Comparison of ENCODE assay signal across 18 mouse cellular contexts in the genomic region with DNA sequence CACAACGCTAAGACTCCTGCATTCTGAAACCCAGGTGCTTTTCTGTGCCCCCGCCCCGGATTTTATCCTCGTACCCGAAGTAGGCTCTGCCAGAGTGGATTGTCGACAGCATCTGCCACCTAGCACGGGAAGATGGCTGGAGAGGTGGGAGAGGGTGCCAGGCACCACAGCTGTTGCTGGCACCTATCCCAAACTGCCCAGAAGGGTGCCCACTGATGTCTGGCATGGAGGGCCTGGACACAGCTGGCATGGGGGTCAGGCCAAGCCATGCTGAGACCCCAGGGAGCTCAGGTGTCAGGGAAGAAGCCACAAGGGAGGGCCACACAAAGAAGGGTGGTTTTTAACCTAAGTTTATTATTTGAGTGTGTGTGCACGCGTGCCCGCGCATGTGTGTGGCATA. TPM values are rescaled to one million over a fixed set of nuclear protein-coding genes. Genes with fewer than 3 reads are reported as not detected.
A peak's percentile ranks its signal among the peaks of the same experiment; 100 is the strongest.
DNase-seq lines count a peak whose midpoint lies in the region; ATAC-seq and TF ChIP-seq lines count a peak whose summit lies in the region.
"Had no signal": no experiment of that assay in that cellular context is flagged by ENCODE, and none has a peak within 500 bp of the region (broad histone marks: within the 10 kb centered on the region; RNA-seq: fewer than 3 reads in every experiment).

No protein-coding gene starts in this region.

- peak overlapping the region; percentile 5; the same call in 1 of the 2 replicates for H3K4me2 ChIP-seq in forebrain, embryonic 12.5 days
- no peak overlapping the region for H3K4me2 ChIP-seq in forebrain, postnatal 0 days (ENCODE audit: low read depth)
- H3K4me2 ChIP-seq in embryonic facial prominence, embryonic 14.5 days (ENCODE audit: low read depth, low read length): no peak overlapping the region
- peak overlapping the region; percentile 33; the same call in 1 of the 2 replicates for H3K4me2 ChIP-seq in hindbrain, postnatal 0 days (ENCODE audit: low read depth, low read length)
- no peak overlapping the region; the same call in 1 of the 2 replicates for H3K4me2 ChIP-seq in midbrain, embryonic 14.5 days (ENCODE audit: low read length)

- no peaks in the 10 kb centered on the region for H3K9me3 ChIP-seq in forebrain, embryonic 12.5 days
- H3K9me3 ChIP-seq in forebrain, postnatal 0 days (ENCODE audit: low read length): no peaks in the 10 kb centered on the region
- no peaks in the 10 kb centered on the region for H3K9me3 ChIP-seq in embryonic facial prominence, embryonic 14.5 days (ENCODE audit: control insufficient read depth, low read length)
- H3K9me3 ChIP-seq in hindbrain, postnatal 0 days (ENCODE audit: low read length): no peaks in the 10 kb centered on the region
- H3K9me3 ChIP-seq in midbrain, embryonic 14.5 days (ENCODE audit: control insufficient read depth, low read length): no peaks in the 10 kb centered on the region

- DNase-seq in forebrain, postnatal 0 days: no peak
- no peak for DNase-seq in embryonic facial prominence, embryonic 14.5 days (ENCODE audit: low spot score)
- DNase-seq in hindbrain, postnatal 0 days (ENCODE audit: low spot score): peak; percentile 42
- no peak for DNase-seq in midbrain, embryonic 14.5 days
- DNase-seq in adrenal gland, postnatal 10 days: no peak
- no peak for DNase-seq in kidney, adult 9 months
- DNase-seq in spleen, postnatal 14 days (ENCODE audit: low spot score in 2 of 2): no peak
- DNase-seq: embryo, embryonic 11 days; gastrocnemius, postnatal 36 days; kidney, adult 11 months; right cerebral cortex, adult 18-20 months; thymus, postnatal 14 days had no signal

- peaks cover 24% of the 10 kb centered on the region for H3K36me3 ChIP-seq in forebrain, embryonic 12.5 days (replicated peaks)
- peaks cover 9% of the 10 kb centered on the region for H3K36me3 ChIP-seq in forebrain, postnatal 0 days (ENCODE audit: insufficient read depth)
- H3K36me3 ChIP-seq in embryonic facial prominence, embryonic 14.5 days (ENCODE audit: control insufficient read depth, insufficient read depth, low read length): peaks cover 31% of the 10 kb centered on the region
- 0 out of 2 replicates have a peak, but pooled peaks cover 3% of the 10 kb centered on the region for H3K36me3 ChIP-seq in hindbrain, postnatal 0 days (ENCODE audit: insufficient read depth, low read length)
- no peaks in the 10 kb centered on the region for H3K36me3 ChIP-seq in midbrain, embryonic 14.5 days (ENCODE audit: control insufficient read depth, insufficient read depth, low read length)

- no peak overlapping the region for H3K9ac ChIP-seq in forebrain, embryonic 12.5 days
- H3K9ac ChIP-seq in forebrain, postnatal 0 days: no peak overlapping the region
- H3K9ac ChIP-seq in embryonic facial prominence, embryonic 14.5 days (ENCODE audit: low read depth, low read length): peak overlapping the region; percentile 14; the same call in 1 of the 2 replicates
- no peak overlapping the region for H3K9ac ChIP-seq in hindbrain, postnatal 0 days (replicated peaks; ENCODE audit: low read length)
- H3K9ac ChIP-seq in midbrain, embryonic 14.5 days (replicated peaks; ENCODE audit: low read length): no peak overlapping the region
- H3K9ac ChIP-seq: liver, postnatal 0 days had no signal

- peaks cover 7% of the 10 kb centered on the region; the same call in 1 of the 2 replicates for H3K27me3 ChIP-seq in forebrain, embryonic 12.5 days
- no peaks in the 10 kb centered on the region for H3K27me3 ChIP-seq in forebrain, postnatal 0 days (ENCODE audit: insufficient read depth, low read length)
- no peaks in the 10 kb centered on the region for H3K27me3 ChIP-seq in embryonic facial prominence, embryonic 14.5 days (replicated peaks; ENCODE audit: control insufficient read depth, insufficient read depth, low read length)
- no peaks in the 10 kb centered on the region for H3K27me3 ChIP-seq in hindbrain, postnatal 0 days (ENCODE audit: insufficient read depth, low read length)
- H3K27me3 ChIP-seq in midbrain, embryonic 14.5 days (ENCODE audit: control insufficient read depth, insufficient read depth, low read length): no peaks in the 10 kb centered on the region

- 72% methylated on average over 11 of the region's 11 CpGs for WGBS in forebrain, embryonic 12.5 days
- 60% methylated on average over 11 of the region's 11 CpGs for WGBS in forebrain, postnatal 0 days
- 66% methylated on average over 11 of the region's 11 CpGs for WGBS in embryonic facial prominence, embryonic 14.5 days
- WGBS in hindbrain, postnatal 0 days: 47% methylated on average over 11 of the region's 11 CpGs
- WGBS in midbrain, embryonic 14.5 days: 53% methylated on average over 11 of the region's 11 CpGs

- no peak for ATAC-seq in forebrain, embryonic 12.5 days (ENCODE audit: low FRiP score)
- ATAC-seq in forebrain, postnatal 0 days: no peak
- no peak for ATAC-seq in embryonic facial prominence, embryonic 14.5 days (ENCODE audit: low read depth)
- peak; percentile 10; the same call in 1 of the 2 replicates for ATAC-seq in hindbrain, postnatal 0 days
- ATAC-seq in midbrain, embryonic 14.5 days (ENCODE audit: low FRiP score, low TSS enrichment): no peak

- TF ChIP-seq CTCF in forebrain, postnatal 0 days (IDR thresholded peaks at IDR 0.05; ENCODE audit: low read depth): no peak
- TF ChIP-seq CTCF in hindbrain, postnatal 0 days (IDR thresholded peaks at IDR 0.05; ENCODE audit: low read depth): no peak

- no peak overlapping the region for H3K4me3 ChIP-seq in forebrain, embryonic 12.5 days (replicated peaks)
- H3K4me3 ChIP-seq in forebrain, postnatal 0 days (ENCODE audit: low read depth, low read length): no peak overlapping the region
- H3K4me3 ChIP-seq in embryonic facial prominence, embryonic 14.5 days (ENCODE audit: low read depth, low read length): no peak overlapping the region
- no peak overlapping the region for H3K4me3 ChIP-seq in hindbrain, postnatal 0 days (ENCODE audit: low read length)
- H3K4me3 ChIP-seq in midbrain, embryonic 14.5 days (replicated peaks; ENCODE audit: low read depth, low read length): no peak overlapping the region
- H3K4me3 ChIP-seq: layer of hippocampus, adult 2 months had no signal

- H3K27ac ChIP-seq in forebrain, embryonic 12.5 days: peak overlapping the region; percentile 74
- H3K27ac ChIP-seq in forebrain, postnatal 0 days (ENCODE audit: low read depth, low read length): no peak overlapping the region
- no peak overlapping the region for H3K27ac ChIP-seq in embryonic facial prominence, embryonic 14.5 days (replicated peaks; ENCODE audit: low read depth, low read length)
- H3K27ac ChIP-seq in hindbrain, postnatal 0 days: no peak overlapping the region
- H3K27ac ChIP-seq in midbrain, embryonic 14.5 days (replicated peaks; ENCODE audit: low read depth, low read length): peak overlapping the region; percentile 52; the same call in 1 of the 2 replicates
- H3K27ac ChIP-seq: layer of hippocampus, adult 2 months had no signal

- peaks cover 57% of the 10 kb centered on the region for H3K4me1 ChIP-seq in forebrain, embryonic 12.5 days
- H3K4me1 ChIP-seq in forebrain, postnatal 0 days (ENCODE audit: insufficient read depth): peaks cover 17% of the 10 kb centered on the region
- H3K4me1 ChIP-seq in embryonic facial prominence, embryonic 14.5 days (ENCODE audit: control insufficient read depth, insufficient read depth, low read length): peaks cover 14% of the 10 kb centered on the region
- peaks cover 17% of the 10 kb centered on the region for H3K4me1 ChIP-seq in hindbrain, postnatal 0 days (ENCODE audit: insufficient read depth, low read length)
- H3K4me1 ChIP-seq in midbrain, embryonic 14.5 days (ENCODE audit: control insufficient read depth, insufficient read depth, low read length): peaks cover 38% of the 10 kb centered on the region

RNA-seq across cellular contexts. Expression of a gene that starts 4.8 kb away (rescaled TPM):
- 17.1 and 20.0 TPM in 2 replicates for polyA plus RNA-seq in forebrain, embryonic 12.5 days (2016; fragmentation: Nextera tagmentation; extraction: Ambion mirVana)
- total RNA-seq in forebrain, postnatal 0 days (2014; rRNA removed): 8.4 and 11.1 TPM in 2 replicates
- polyA plus RNA-seq in forebrain, postnatal 0 days (2015; fragmentation: Nextera tagmentation; extraction: Ambion mirVana): 7.8 and 8.1 TPM in 2 replicates
- polyA plus RNA-seq in embryonic facial prominence, embryonic 14.5 days (2014; fragmentation: Nextera tagmentation; extraction: Ambion mirVana): 17.5 and 20.7 TPM in 2 replicates
- 7.6 and 9.6 TPM in 2 replicates for total RNA-seq in hindbrain, postnatal 0 days (2014; rRNA removed)
- polyA plus RNA-seq in hindbrain, postnatal 0 days (2015; fragmentation: Nextera tagmentation; extraction: Ambion mirVana): 3.5 and 4.2 TPM in 2 replicates
- polyA plus RNA-seq in midbrain, embryonic 14.5 days (2014; fragmentation: Nextera tagmentation; extraction: Ambion mirVana): 5.6 and 5.9 TPM in 2 replicates
- total RNA-seq in adrenal gland, postnatal 10 days (2021): 1 to 10 TPM; 1.7 to 2.2 TPM
- total RNA-seq: neutrophil, adult 5-6 weeks had no signal

RNA-seq across cellular contexts. Expression of a gene that starts 10.3 kb away (rescaled TPM):
- polyA plus RNA-seq in forebrain, embryonic 12.5 days (2016; fragmentation: Nextera tagmentation; extraction: Ambion mirVana): 11.9 and 14.9 TPM in 2 replicates
- total RNA-seq in forebrain, postnatal 0 days (2014; rRNA removed): 76.7 and 80.7 TPM in 2 replicates
- polyA plus RNA-seq in forebrain, postnatal 0 days (2015; fragmentation: Nextera tagmentation; extraction: Ambion mirVana): 68.9 and 73.8 TPM in 2 replicates
- 18.7 and 21.2 TPM in 2 replicates for polyA plus RNA-seq in embryonic facial prominence, embryonic 14.5 days (2014; fragmentation: Nextera tagmentation; extraction: Ambion mirVana)
- total RNA-seq in hindbrain, postnatal 0 days (2014; rRNA removed): 107 and 171 TPM in 2 replicates
- polyA plus RNA-seq in hindbrain, postnatal 0 days (2015; fragmentation: Nextera tagmentation; extraction: Ambion mirVana): 57.0 and 61.4 TPM in 2 replicates
- 31.1 and 43.4 TPM in 2 replicates for polyA plus RNA-seq in midbrain, embryonic 14.5 days (2014; fragmentation: Nextera tagmentation; extraction: Ambion mirVana)
- total RNA-seq in adrenal gland, postnatal 10 days (2021): under 1 TPM; 0.51 to 0.73 TPM
- total RNA-seq: gastrocnemius, postnatal 36 days; neutrophil, adult 5-6 weeks had no signal
- polyA plus RNA-seq: liver, postnatal 0 days had no signal

RNA-seq across cellular contexts. Expression of a gene that starts 16.7 kb away (rescaled TPM):
- polyA plus RNA-seq in forebrain, embryonic 12.5 days (2016; fragmentation: Nextera tagmentation; extraction: Ambion mirVana): 22.7 and 28.2 TPM in 2 replicates
- 47.9 and 53.3 TPM in 2 replicates for total RNA-seq in forebrain, postnatal 0 days (2014; rRNA removed)
- 50.1 and 56.4 TPM in 2 replicates for polyA plus RNA-seq in forebrain, postnatal 0 days (2015; fragmentation: Nextera tagmentation; extraction: Ambion mirVana)
- 44.4 and 51.7 TPM in 2 replicates for polyA plus RNA-seq in embryonic facial prominence, embryonic 14.5 days (2014; fragmentation: Nextera tagmentation; extraction: Ambion mirVana)
- 94.4 and 107 TPM in 2 replicates for total RNA-seq in hindbrain, postnatal 0 days (2014; rRNA removed)
- polyA plus RNA-seq in hindbrain, postnatal 0 days (2015; fragmentation: Nextera tagmentation; extraction: Ambion mirVana): 67.6 and 73.2 TPM in 2 replicates
- polyA plus RNA-seq in midbrain, embryonic 14.5 days (2014; fragmentation: Nextera tagmentation; extraction: Ambion mirVana): 32.2 and 36.2 TPM in 2 replicates
- total RNA-seq in adrenal gland, postnatal 10 days (2021): 10 to 100 TPM; 62.8 to 68.9 TPM

RNA-seq across cellular contexts. Expression of a gene that starts 28.7 kb away (rescaled TPM):
- polyA plus RNA-seq in forebrain, embryonic 12.5 days (2016; fragmentation: Nextera tagmentation; extraction: Ambion mirVana): 0.13 and 0.22 TPM in 2 replicates
- total RNA-seq in forebrain, postnatal 0 days (2014; rRNA removed): 0.19 and 0.46 TPM in 2 replicates
- 0.43 and 0.56 TPM in 2 replicates for polyA plus RNA-seq in forebrain, postnatal 0 days (2015; fragmentation: Nextera tagmentation; extraction: Ambion mirVana)
- not detected in 2 replicates for polyA plus RNA-seq in embryonic facial prominence, embryonic 14.5 days (2014; fragmentation: Nextera tagmentation; extraction: Ambion mirVana)
- 0.07 and 0.31 TPM in 2 replicates for total RNA-seq in hindbrain, postnatal 0 days (2014; rRNA removed)
- 0.20 and 0.42 TPM in 2 replicates for polyA plus RNA-seq in hindbrain, postnatal 0 days (2015; fragmentation: Nextera tagmentation; extraction: Ambion mirVana)
- 0.14 and 0.36 TPM in 2 replicates for polyA plus RNA-seq in midbrain, embryonic 14.5 days (2014; fragmentation: Nextera tagmentation; extraction: Ambion mirVana)
- under 1 TPM; 0.48 to 0.82 TPM for total RNA-seq in adrenal gland, postnatal 10 days (2021)
- total RNA-seq: ES-E14; gastrocnemius, postnatal 36 days; neutrophil, adult 5-6 weeks had no signal
- polyA plus RNA-seq: heart, embryonic 14.5 days had no signal

RNA-seq across cellular contexts. Expression of a gene that starts 32.0 kb away (rescaled TPM):
- 0.36 and 0.54 TPM in 2 replicates for polyA plus RNA-seq in forebrain, embryonic 12.5 days (2016; fragmentation: Nextera tagmentation; extraction: Ambion mirVana)
- total RNA-seq in forebrain, postnatal 0 days (2014; rRNA removed): 0.15 TPM in 1 of 2 replicates, not detected in the other
- 0.89 and 1.3 TPM in 2 replicates for polyA plus RNA-seq in forebrain, postnatal 0 days (2015; fragmentation: Nextera tagmentation; extraction: Ambion mirVana)
- 0.26 and 0.33 TPM in 2 replicates for polyA plus RNA-seq in embryonic facial prominence, embryonic 14.5 days (2014; fragmentation: Nextera tagmentation; extraction: Ambion mirVana)
- total RNA-seq in hindbrain, postnatal 0 days (2014; rRNA removed): 0.05 TPM in 1 of 2 replicates, not detected in the other
- 1.00 and 1.1 TPM in 2 replicates for polyA plus RNA-seq in hindbrain, postnatal 0 days (2015; fragmentation: Nextera tagmentation; extraction: Ambion mirVana)
- polyA plus RNA-seq in midbrain, embryonic 14.5 days (2014; fragmentation: Nextera tagmentation; extraction: Ambion mirVana): 0.54 and 0.55 TPM in 2 replicates
- total RNA-seq in adrenal gland, postnatal 10 days (2021): under 1 TPM in 1 of 2 experiments, not detected in 1; 0.45 TPM
- total RNA-seq: gastrocnemius, postnatal 36 days; layer of hippocampus, adult 2 months; neutrophil, adult 5-6 weeks had no signal

Comparison
In these comparisons a context has a peak if more than half of its experiments do, and no peak if none do; other contexts are left out.
1. H3K27ac ChIP-seq: peak in forebrain, embryonic 12.5 days (single experiment) and midbrain, embryonic 14.5 days (single experiment); none in forebrain, postnatal 0 days (single experiment), embryonic facial prominence, embryonic 14.5 days (single experiment) and hindbrain, postnatal 0 days (single experiment).
2. H3K4me2 ChIP-seq: peak in forebrain, embryonic 12.5 days (single experiment) and hindbrain, postnatal 0 days (single experiment); none in forebrain, postnatal 0 days (single experiment), embryonic facial prominence, embryonic 14.5 days (single experiment) and midbrain, embryonic 14.5 days (single experiment).